Mouse (Mus musculus): ENCODE measurements at regions not wholly inside any gene's neighbourhood (a gene's known extent, or its start where the extent isn't known, plus 50 kb on each side); places are given as distances from the start of the nearest gene placed in this dataset.

DNA sequence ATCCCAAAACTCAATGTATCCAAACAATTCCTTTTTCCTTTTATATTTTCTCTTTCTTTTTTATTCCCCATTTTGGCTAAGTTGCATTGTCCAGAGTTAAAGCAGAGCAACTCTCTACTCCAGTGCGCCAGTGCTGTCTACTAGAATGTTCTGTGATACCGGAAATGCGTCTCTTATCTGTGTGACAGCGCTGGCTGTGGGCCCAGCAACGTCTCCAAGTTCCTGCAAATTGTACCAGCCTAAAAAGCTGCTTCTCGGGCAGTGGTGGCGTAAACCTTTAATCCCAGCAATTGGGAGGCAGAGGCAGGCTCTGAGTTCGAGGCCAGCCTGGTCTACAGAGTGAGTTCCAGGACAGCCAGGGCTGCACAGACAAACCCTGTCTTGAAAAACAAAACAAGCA is 59.4 kb downstream of the Cox18 start:
- no peak overlapping the region for H3K9ac ChIP-seq (replicated peaks; ENCODE audit: low read depth)
- no peak overlapping the region for H3K27ac ChIP-seq (ENCODE audit: low read length)
- 59% methylated on average over 8 of the region's 8 CpGs for WGBS
- DNase-seq (ENCODE audit: low spot score) (peak; percentile 14), ATAC-seq (no peak)
- H3K9me3 ChIP-seq (ENCODE audit: low read length), result no peaks in the 10 kb centered on the region
- TF ChIP-seq CTCF (IDR thresholded peaks at IDR 0.05), result no peak
- no peak for TF ChIP-seq EP300 (IDR thresholded peaks at IDR 0.05)
- no peaks in the 10 kb centered on the region for H3K27me3 ChIP-seq (replicated peaks; ENCODE audit: insufficient read depth, low read length)
- no peak overlapping the region for H3K4me3 ChIP-seq (ENCODE audit: low read depth, low read length)
- H3K4me2 ChIP-seq (replicated peaks; ENCODE audit: low read depth, low read length), result no peak overlapping the region
- no peaks in the 10 kb centered on the region for H3K4me1 ChIP-seq (ENCODE audit: insufficient read depth, low read depth, low read length)
- no peaks in the 10 kb centered on the region for H3K36me3 ChIP-seq (ENCODE audit: insufficient read depth, low read length)

DNA sequence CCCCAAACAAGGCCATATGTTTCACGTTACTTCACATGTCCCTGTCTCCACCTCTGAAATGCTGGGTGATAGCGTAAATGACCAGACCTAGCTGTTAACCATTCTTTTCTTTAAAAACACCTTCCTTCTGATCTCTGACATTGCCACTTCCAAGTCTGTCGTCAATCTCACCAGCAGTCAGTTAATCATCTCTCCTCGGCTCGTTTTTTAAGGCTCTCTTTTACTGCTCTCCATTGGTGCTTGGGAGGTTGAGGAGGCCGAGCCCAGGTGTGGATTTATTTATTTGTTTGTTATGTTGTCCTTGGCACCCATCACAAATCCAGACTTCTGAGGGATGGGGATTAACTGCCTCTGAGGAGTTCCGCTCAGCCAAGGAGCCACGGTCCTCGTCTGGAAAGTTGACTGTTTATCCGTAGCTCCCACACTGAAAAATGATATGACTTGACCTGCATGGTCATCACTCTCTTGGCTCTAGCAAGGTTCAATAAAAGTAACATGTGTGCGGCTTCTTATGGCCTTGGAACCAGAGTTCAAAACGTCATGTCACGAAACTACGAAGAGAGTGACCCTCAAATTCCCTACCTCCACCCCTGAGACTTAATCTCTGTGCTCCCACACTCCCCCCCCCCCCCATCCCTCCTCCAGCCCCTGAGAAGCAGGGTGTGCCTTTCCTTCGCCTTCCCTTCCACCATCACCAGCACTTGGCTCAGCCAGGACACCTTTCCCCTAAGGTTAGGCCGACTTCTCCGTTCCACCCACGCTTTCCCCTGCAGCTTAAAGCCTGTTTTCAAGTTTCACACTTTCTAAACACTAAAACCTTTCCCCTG is 60.6 kb downstream of the Cox18 start:
- DNase-seq (ENCODE audit: low spot score), result no peak
- H3K4me2 ChIP-seq (replicated peaks; ENCODE audit: low read depth, low read length), result no peak overlapping the region
- no peak overlapping the region for H3K9ac ChIP-seq (replicated peaks; ENCODE audit: low read depth)
- H3K36me3 ChIP-seq (ENCODE audit: insufficient read depth, low read length), result no peaks in the 10 kb centered on the region
- H3K9me3 ChIP-seq (ENCODE audit: low read length), result no peaks in the 10 kb centered on the region
- ATAC-seq, result no peak
- no peak overlapping the region for H3K4me3 ChIP-seq (ENCODE audit: low read depth, low read length)
- TF ChIP-seq EP300 (IDR thresholded peaks at IDR 0.05), result no peak
- TF ChIP-seq CTCF (IDR thresholded peaks at IDR 0.05), result no peak
- no peaks in the 10 kb centered on the region for H3K27me3 ChIP-seq (replicated peaks; ENCODE audit: insufficient read depth, low read length)
- 47% methylated on average over 18 of the region's 18 CpGs for WGBS
- H3K4me1 ChIP-seq (ENCODE audit: insufficient read depth, low read depth, low read length), result no peaks in the 10 kb centered on the region
- no peak overlapping the region for H3K27ac ChIP-seq (ENCODE audit: low read length)

DNA sequence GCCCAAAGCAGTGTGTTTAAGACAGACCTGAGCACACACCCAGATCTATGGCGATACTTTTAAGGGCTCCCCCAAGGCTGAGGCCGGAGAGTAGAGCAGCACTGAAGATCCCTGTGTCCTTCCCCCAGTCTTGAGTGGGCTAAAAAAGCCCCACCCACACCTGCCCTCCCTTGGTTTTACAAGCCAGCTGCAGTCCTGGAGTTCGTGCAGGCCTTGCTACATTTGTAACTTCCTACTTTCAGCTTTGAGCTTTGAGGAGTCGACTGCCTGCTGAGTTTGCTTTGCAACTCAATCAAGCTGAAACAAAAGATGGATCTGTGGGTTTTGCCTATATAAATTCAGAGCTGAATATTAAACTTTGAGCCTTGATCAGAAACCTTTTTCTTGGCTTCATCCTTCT is 63.5 kb downstream of the Cox18 start:
- DNase-seq (ENCODE audit: low spot score) (no peak), ATAC-seq (no peak)
- 55% methylated on average over 4 of the region's 4 CpGs for WGBS
- H3K9ac ChIP-seq (replicated peaks; ENCODE audit: low read depth), result no peak overlapping the region
- no peak overlapping the region for H3K4me2 ChIP-seq (replicated peaks; ENCODE audit: low read depth, low read length)
- H3K27me3 ChIP-seq (replicated peaks; ENCODE audit: insufficient read depth, low read length), result no peaks in the 10 kb centered on the region
- H3K4me3 ChIP-seq (ENCODE audit: low read depth, low read length), result no peak overlapping the region
- H3K9me3 ChIP-seq (ENCODE audit: low read length), result no peaks in the 10 kb centered on the region
- H3K4me1 ChIP-seq (ENCODE audit: insufficient read depth, low read depth, low read length), result no peaks in the 10 kb centered on the region
- no peaks in the 10 kb centered on the region for H3K36me3 ChIP-seq (ENCODE audit: insufficient read depth, low read length)
- no peak overlapping the region for H3K27ac ChIP-seq (ENCODE audit: low read length)
- TF ChIP-seq EP300 (IDR thresholded peaks at IDR 0.05), result no peak
- no peak for TF ChIP-seq CTCF (IDR thresholded peaks at IDR 0.05)

DNA sequence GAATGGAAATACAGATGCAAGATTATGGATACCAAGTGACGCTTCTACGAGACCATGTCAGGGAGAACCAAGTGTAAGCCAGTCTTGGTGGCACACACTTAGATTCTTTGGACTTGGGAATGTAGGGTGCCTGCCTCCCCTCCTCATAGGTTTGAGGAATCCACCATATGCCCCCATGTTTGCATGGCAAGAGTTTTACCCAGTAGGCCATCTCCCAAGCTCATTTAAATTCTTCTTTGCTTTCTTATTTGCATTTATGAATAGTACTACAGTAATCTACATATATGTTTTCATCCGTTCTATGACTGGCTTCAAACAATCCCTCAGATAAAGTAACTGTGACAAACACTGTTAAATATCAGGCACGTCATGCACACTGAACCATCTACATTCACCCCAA is 67.3 kb downstream of the Cox18 start:
- ATAC-seq (no peak), DNase-seq (ENCODE audit: low spot score) (no peak)
- Histone ChIP-seq H3K27me3 (replicated peaks; ENCODE audit: insufficient read depth, low read length) (no peaks in the 10 kb centered on the region), H3K36me3 (ENCODE audit: insufficient read depth, low read length) (no peaks in the 10 kb centered on the region), H3K9ac (replicated peaks; ENCODE audit: low read depth) (no peak overlapping the region), H3K27ac (ENCODE audit: low read length) (no peak overlapping the region), H3K4me1 (ENCODE audit: insufficient read depth, low read depth, low read length) (no peaks in the 10 kb centered on the region), H3K4me2 (replicated peaks; ENCODE audit: low read depth, low read length) (no peak overlapping the region), H3K9me3 (ENCODE audit: low read length) (no peaks in the 10 kb centered on the region), H3K4me3 (ENCODE audit: low read depth, low read length) (no peak overlapping the region)
- TF ChIP-seq EP300 (IDR thresholded peaks at IDR 0.05), result no peak
- TF ChIP-seq CTCF (IDR thresholded peaks at IDR 0.05), result no peak
- 88% methylated on average over 4 of the region's 4 CpGs for WGBS

DNA sequence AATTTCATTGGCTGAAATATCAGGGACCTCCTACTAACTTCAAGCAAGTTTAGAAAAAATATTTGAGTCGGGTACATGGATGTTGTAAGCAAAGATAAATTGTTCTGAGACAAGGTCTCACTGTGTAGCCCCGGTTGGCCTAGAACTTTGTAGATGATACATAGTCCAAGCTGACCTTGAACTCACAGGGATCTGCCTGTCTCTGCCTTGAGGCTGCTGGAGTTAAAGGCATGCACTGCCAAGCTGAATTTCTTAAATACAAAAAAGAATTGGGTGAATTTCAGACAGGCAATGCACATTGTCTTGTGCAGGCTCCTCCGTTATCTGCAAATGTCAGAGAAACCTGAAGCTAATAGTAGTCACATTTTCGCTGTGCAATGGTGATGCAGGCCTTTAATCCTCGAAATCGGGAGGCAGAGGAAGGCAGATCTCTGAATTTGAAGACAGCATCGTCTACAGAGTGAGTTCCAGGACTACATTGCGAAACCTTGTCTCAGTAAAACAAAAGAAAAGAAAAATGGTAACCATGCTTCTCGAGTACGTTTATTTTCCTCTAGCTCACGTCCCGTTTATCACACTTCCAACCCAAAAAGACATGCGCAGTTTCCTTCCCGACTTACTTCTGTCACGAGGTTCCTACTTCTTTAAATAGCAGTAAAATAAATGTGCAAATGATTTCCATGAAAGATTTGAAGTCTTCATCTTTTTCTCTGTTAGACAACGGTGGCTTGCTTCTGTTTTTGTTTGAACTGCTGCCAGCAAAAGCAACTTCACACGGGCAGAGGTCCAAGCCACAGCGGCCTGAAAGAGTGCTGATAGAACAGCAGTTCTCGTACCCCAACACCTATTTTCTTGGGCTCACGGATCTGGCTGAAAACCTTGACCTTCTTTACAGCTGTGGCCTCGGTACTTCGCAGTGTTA is 73.9 kb downstream of the Cox18 start:
- Histone ChIP-seq H3K27ac (ENCODE audit: low read length) (no peak overlapping the region), H3K27me3 (replicated peaks; ENCODE audit: insufficient read depth, low read length) (no peaks in the 10 kb centered on the region), H3K4me1 (ENCODE audit: insufficient read depth, low read depth, low read length) (no peaks in the 10 kb centered on the region), H3K4me3 (ENCODE audit: low read depth, low read length) (no peak overlapping the region), H3K9me3 (ENCODE audit: low read length) (no peaks in the 10 kb centered on the region), H3K36me3 (ENCODE audit: insufficient read depth, low read length) (no peaks in the 10 kb centered on the region), H3K9ac (replicated peaks; ENCODE audit: low read depth) (no peak overlapping the region), H3K4me2 (replicated peaks; ENCODE audit: low read depth, low read length) (no peak overlapping the region)
- TF ChIP-seq EP300 (IDR thresholded peaks at IDR 0.05) (no peak), CTCF (IDR thresholded peaks at IDR 0.05) (no peak)
- no peak for ATAC-seq
- 47% methylated on average over 22 of the region's 22 CpGs for WGBS
- DNase-seq (ENCODE audit: low spot score), result no peak

DNA sequence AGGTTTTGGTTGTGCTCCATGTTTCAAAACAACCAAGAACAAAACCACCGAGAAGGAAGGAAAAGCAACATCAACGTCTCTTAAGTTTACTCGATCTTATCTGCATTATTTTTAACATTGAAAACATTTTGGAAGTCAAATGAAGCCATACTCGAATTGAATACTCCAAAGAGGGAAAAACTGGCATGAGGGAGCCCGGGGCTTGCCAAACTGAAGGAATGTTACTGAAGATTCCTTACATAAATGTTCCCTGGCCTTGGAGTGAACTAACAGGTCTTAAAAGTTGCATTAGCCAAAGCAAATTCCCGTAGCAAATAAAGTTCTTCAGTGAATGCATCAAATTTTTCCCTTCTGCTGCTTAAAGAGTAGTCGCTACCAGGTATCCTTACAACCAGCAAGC is 87.8 kb downstream of the Cox18 start:
- no peak for DNase-seq (ENCODE audit: low spot score)
- Histone ChIP-seq H3K4me3 (ENCODE audit: low read depth, low read length) (no peak overlapping the region), H3K4me1 (ENCODE audit: insufficient read depth, low read depth, low read length) (no peaks in the 10 kb centered on the region), H3K36me3 (ENCODE audit: insufficient read depth, low read length) (no peaks in the 10 kb centered on the region), H3K27me3 (replicated peaks; ENCODE audit: insufficient read depth, low read length) (no peaks in the 10 kb centered on the region), H3K9me3 (ENCODE audit: low read length) (no peaks in the 10 kb centered on the region), H3K9ac (replicated peaks; ENCODE audit: low read depth) (no peak overlapping the region), H3K4me2 (replicated peaks; ENCODE audit: low read depth, low read length) (no peak overlapping the region), H3K27ac (ENCODE audit: low read length) (no peak overlapping the region)
- TF ChIP-seq CTCF (IDR thresholded peaks at IDR 0.05) (no peak), EP300 (IDR thresholded peaks at IDR 0.05) (no peak)
- ATAC-seq, result no peak
- 59% methylated on average over 7 of the region's 7 CpGs for WGBS
